Mouse (Mus musculus): Measurements from ENCODE around the gene Cacna2d2. TPM values are rescaled to one million over a fixed set of nuclear protein-coding genes. Genes with fewer than 3 reads are reported as not detected.
A peak's percentile ranks its signal among the peaks of the same experiment; 100 is the strongest.

Gene Cacna2d2
- total and polyA plus RNA-seq, 3 experiments: 0.67 TPM; not detected in 2

GRCm38 (mm10) chr9:107470427-107470826 lies 71.0 kb downstream of the Cacna2d2 start:
- no peak overlapping the region for H3K9ac ChIP-seq (ENCODE audit: control insufficient read depth, low read depth, low read length, poor library complexity, severe bottlenecking)
- no peaks in the 10 kb centered on the region for H3K79me2 ChIP-seq (ENCODE audit: control insufficient read depth, insufficient read depth, low read length, poor library complexity)
- H3K36me3 ChIP-seq (ENCODE audit: control insufficient read depth in 1 of 2, insufficient read depth in 2 of 2, low read length in 2 of 2): no peaks in the 10 kb centered on the region
- H3K4me1 ChIP-seq (ENCODE audit: control insufficient read depth in 1 of 2, insufficient read depth in 2 of 2, low read length in 2 of 2): no peaks in the 10 kb centered on the region
- no peak overlapping the region for H3K4me3 ChIP-seq (ENCODE audit: control insufficient read depth in 1 of 2, insufficient read depth in 1 of 2, low read depth in 2 of 2, low read length in 2 of 2)
- H3K27me3 ChIP-seq (ENCODE audit: control insufficient read depth in 1 of 2, insufficient read depth in 2 of 2, low read length in 2 of 2): peaks cover 5 to 17% of the 10 kb centered on the region in 2 experiments; a peak in 2 of 4 replicates
- no peak for DNase-seq (ENCODE audit: low read depth, low spot score)
- no peaks in the 10 kb centered on the region for H3K9me3 ChIP-seq (replicated peaks; ENCODE audit: insufficient read depth, low read length)
- no peak for TF ChIP-seq E2F4 (IDR thresholded peaks at IDR 0.05; ENCODE audit: borderline replicate concordance, low read depth, low read length)
- TF ChIP-seq RAD21 (IDR thresholded peaks at IDR 0.05; ENCODE audit: low read depth, low read length): no peak
- no peak for TF ChIP-seq CTCF (IDR thresholded peaks at IDR 0.05 in 2 of 3, conservative IDR thresholded peaks at IDR 0.05 in 1 of 3; ENCODE audit: control insufficient read depth in 1 of 3, insufficient read depth in 1 of 3, low read depth in 2 of 3, low read length in 3 of 3, poor library complexity in 1 of 3, severe bottlenecking in 1 of 3)
- no peak for TF ChIP-seq GABPA (IDR thresholded peaks at IDR 0.05; ENCODE audit: low read depth, low read length)
- no peak overlapping the region for H3K27ac ChIP-seq (ENCODE audit: control insufficient read depth, low read depth, low read length)

- H3K27ac ChIP-seq (ENCODE audit: control insufficient read depth, low read depth, low read length): no peak overlapping the region
- peaks cover 5 to 12% of the 10 kb centered on the region in 2 experiments; a peak in 3 of 4 replicates for H3K27me3 ChIP-seq (ENCODE audit: control insufficient read depth in 1 of 2, insufficient read depth in 2 of 2, low read length in 2 of 2)
- no peak overlapping the region for H3K9ac ChIP-seq (ENCODE audit: control insufficient read depth, low read depth, low read length, poor library complexity, severe bottlenecking)
- H3K4me3 ChIP-seq (ENCODE audit: control insufficient read depth in 1 of 2, insufficient read depth in 1 of 2, low read depth in 2 of 2, low read length in 2 of 2): no peak overlapping the region
- no peaks in the 10 kb centered on the region for H3K79me2 ChIP-seq (ENCODE audit: control insufficient read depth, insufficient read depth, low read length, poor library complexity)
- H3K36me3 ChIP-seq (ENCODE audit: control insufficient read depth in 1 of 2, insufficient read depth in 2 of 2, low read length in 2 of 2): no peaks in the 10 kb centered on the region
- no peaks in the 10 kb centered on the region for H3K9me3 ChIP-seq (replicated peaks; ENCODE audit: insufficient read depth, low read length)
- no peaks in the 10 kb centered on the region for H3K4me1 ChIP-seq (ENCODE audit: control insufficient read depth in 1 of 2, insufficient read depth in 2 of 2, low read length in 2 of 2)
- no peak for TF ChIP-seq CTCF (IDR thresholded peaks at IDR 0.05 in 2 of 3, conservative IDR thresholded peaks at IDR 0.05 in 1 of 3; ENCODE audit: control insufficient read depth in 1 of 3, insufficient read depth in 1 of 3, low read depth in 2 of 3, low read length in 3 of 3, poor library complexity in 1 of 3, severe bottlenecking in 1 of 3)
- TF ChIP-seq POLR2A (IDR thresholded peaks at IDR 0.05; ENCODE audit: control insufficient read depth in 1 of 2, insufficient read depth in 1 of 2, low read depth in 1 of 2, low read length in 2 of 2, poor library complexity in 1 of 2): no peak
- no peak for TF ChIP-seq MAX (IDR thresholded peaks at IDR 0.05; ENCODE audit: low read length)
- TF ChIP-seq ETS1 (IDR thresholded peaks at IDR 0.05; ENCODE audit: low read depth, low read length): no peak
- TF ChIP-seq SIN3A (IDR thresholded peaks at IDR 0.05; ENCODE audit: low read length): no peak
- TF ChIP-seq SMC3 (IDR thresholded peaks at IDR 0.05; ENCODE audit: low read depth, low read length): no peak
- TF ChIP-seq USF1 (IDR thresholded peaks at IDR 0.05; ENCODE audit: low read depth, low read length): no peak
- no peak for TF ChIP-seq MYB (IDR thresholded peaks at IDR 0.05; ENCODE audit: low read depth, low read length)
- TF ChIP-seq TCF12 (IDR thresholded peaks at IDR 0.05; ENCODE audit: low read depth, low read length): no peak
- no peak for DNase-seq (ENCODE audit: low read depth, low spot score)
Measured at GRCm38 (mm10) chr9:107474016-107474415, 74.6 kb downstream of the Cacna2d2 start.

GRCm38 (mm10) chr9:107478979-107479378 lies 79.6 kb downstream of the Cacna2d2 start:
- no peak overlapping the region for H3K9ac ChIP-seq (ENCODE audit: control insufficient read depth, low read depth, low read length, poor library complexity, severe bottlenecking)

More at GRCm38 (mm10) chr9:107478979-107479378, 79.6 kb downstream of the Cacna2d2 start:
- Histone ChIP-seq H3K27ac (ENCODE audit: control insufficient read depth, low read depth, low read length) (no peak overlapping the region), H3K36me3 (ENCODE audit: control insufficient read depth in 1 of 2, insufficient read depth in 2 of 2, low read length in 2 of 2) (no peaks in the 10 kb centered on the region), H3K9me3 (replicated peaks; ENCODE audit: insufficient read depth, low read length) (no peaks in the 10 kb centered on the region), H3K4me1 (ENCODE audit: control insufficient read depth in 1 of 2, insufficient read depth in 2 of 2, low read length in 2 of 2) (no peaks in the 10 kb centered on the region), H3K79me2 (ENCODE audit: control insufficient read depth, insufficient read depth, low read length, poor library complexity) (no peaks in the 10 kb centered on the region), H3K27me3 (ENCODE audit: control insufficient read depth in 1 of 2, insufficient read depth in 2 of 2, low read length in 2 of 2) (peaks cover 0 to 4% of the 10 kb centered on the region in 2 experiments; a peak in 2 of 4 replicates), H3K4me3 (ENCODE audit: control insufficient read depth in 1 of 2, insufficient read depth in 1 of 2, low read depth in 2 of 2, low read length in 2 of 2) (no peak overlapping the region)
- TF ChIP-seq MAX (IDR thresholded peaks at IDR 0.05; ENCODE audit: low read length) (no peak), ETS1 (IDR thresholded peaks at IDR 0.05; ENCODE audit: low read depth, low read length) (no peak), RAD21 (IDR thresholded peaks at IDR 0.05; ENCODE audit: low read depth, low read length) (no peak), KAT2A (conservative IDR thresholded peaks at IDR 0.05; ENCODE audit: low read depth, low read length) (no peak), MAZ (IDR thresholded peaks at IDR 0.05; ENCODE audit: low read depth, low read length) (no peak), MEF2A (IDR thresholded peaks at IDR 0.05; ENCODE audit: extremely low read depth, insufficient replicate concordance, low read depth, low read length, poor library complexity, severe bottlenecking) (no peak), CHD2 (IDR thresholded peaks at IDR 0.05; ENCODE audit: low read length) (no peak), CTCF (IDR thresholded peaks at IDR 0.05 in 2 of 3, conservative IDR thresholded peaks at IDR 0.05 in 1 of 3; ENCODE audit: control insufficient read depth in 1 of 3, insufficient read depth in 1 of 3, low read depth in 2 of 3, low read length in 3 of 3, poor library complexity in 1 of 3, severe bottlenecking in 1 of 3) (peak; percentile 39 to 54 (median 47))
- peak; percentile 24 for DNase-seq (ENCODE audit: low read depth, low spot score)
